Mouse (Mus musculus) C2C12 (cell line): Measurements from ENCODE around the gene Btnl6.

ENCODE experiments used
- CTCF ChIP-seq: IDR thresholded peaks from one replicate; pipeline ENCODE4 v1.5.1; 2011; ENCODE audit not compliant: control insufficient read depth, insufficient read depth, insufficient read length
- MAX ChIP-seq: IDR thresholded peaks from one replicate; pipeline ENCODE4 v1.6.1; 2011; ENCODE audit warnings: mild to moderate bottlenecking, control low read depth
- MYOG ChIP-seq: IDR thresholded peaks from one replicate; pipeline ENCODE4 v1.6.1; 2011; ENCODE audit not compliant: control insufficient read depth, insufficient read length; ENCODE audit errors: extremely low read depth
- USF1 ChIP-seq: IDR thresholded peaks from one replicate; pipeline ENCODE4 v1.6.1; 2011; ENCODE audit warnings: low read depth, mild to moderate bottlenecking, control low read depth, moderate library complexity

DNA sequence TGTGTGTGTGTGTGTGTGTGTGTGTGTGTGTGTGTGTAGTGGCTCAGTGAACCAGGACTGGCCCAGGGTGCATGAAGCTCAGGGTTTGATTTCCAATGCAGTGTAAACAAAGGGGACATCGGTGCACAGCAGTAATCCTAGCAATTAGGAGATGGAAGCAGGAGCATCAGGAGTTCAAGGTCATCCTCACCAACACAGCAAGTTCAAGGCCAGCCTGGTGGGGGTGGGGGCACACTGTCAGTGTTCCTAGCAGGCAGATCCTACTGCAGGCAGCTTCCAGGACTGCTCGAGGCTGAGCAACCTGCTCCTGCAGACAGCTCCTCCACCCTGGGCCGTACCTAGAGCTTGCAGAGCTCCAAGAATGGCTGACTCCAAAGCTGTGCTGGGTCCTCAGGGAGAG is 45.4 kb upstream of the Btnl6 start:
- no peak for TF ChIP-seq CTCF
- TF ChIP-seq MYOG: no peak
- no peak for TF ChIP-seq MAX
- no peak for TF ChIP-seq USF1
